Mouse (Mus musculus) myocyte (in vitro differentiated cells): ENCODE results near the gene Acat1. TPM values are rescaled to one million over a fixed set of nuclear protein-coding genes. Genes with fewer than 3 reads are reported as not detected.
A peak's percentile ranks its signal among the peaks of the same experiment; 100 is the strongest.

Source experiments
- H3K27me3 ChIP-seq: one replicate; pipeline ENCODE4 v1.6.1; 2011; ENCODE audit not compliant: control insufficient read depth, insufficient read depth, insufficient read length
- H3K36me3 ChIP-seq: one replicate; pipeline ENCODE4 v1.6.1; 2011; ENCODE audit not compliant: control insufficient read depth, insufficient read depth
- H3K4me2 ChIP-seq: one replicate; pipeline ENCODE4 v1.6.1; 2011; ENCODE audit warnings: low read depth, control low read depth
- H3K4me3 ChIP-seq: one replicate; pipeline ENCODE4 v1.5.1; 2011; ENCODE audit warnings: mild to moderate bottlenecking, control low read depth, moderate library complexity
- H3K79me2 ChIP-seq: one replicate; pipeline ENCODE4 v1.6.1; 2011; ENCODE audit not compliant: control insufficient read depth, insufficient read depth
- H3ac ChIP-seq: one replicate; pipeline ENCODE4 v1.6.1; 2011; ENCODE audit not compliant: control insufficient read depth, insufficient read length
- CEBPB ChIP-seq: IDR thresholded peaks from 2 replicates; pipeline ENCODE4 v1.6.1; 2011; ENCODE audit warnings: mild to moderate bottlenecking, moderate library complexity; ENCODE audit not compliant: poor library complexity, insufficient read depth, severe bottlenecking
- E2F4 ChIP-seq: IDR thresholded peaks from one replicate; pipeline ENCODE4 v1.6.1; 2011; ENCODE audit warnings: mild to moderate bottlenecking, control low read depth, moderate library complexity; ENCODE audit not compliant: insufficient read depth
- MAX ChIP-seq: IDR thresholded peaks from one replicate; pipeline ENCODE4 v1.6.1; 2011; ENCODE audit warnings: low read depth, mild to moderate bottlenecking, control low read depth
- MYOD1 ChIP-seq, 3 experiments: IDR thresholded peaks; one replicate each; pipeline ENCODE4 v1.6.1; 2011; ENCODE audit warnings: control low read depth in 2 of 3, low read depth in 2 of 3, mild to moderate bottlenecking in 2 of 3, moderate library complexity in 1 of 3; ENCODE audit not compliant: insufficient read length in 2 of 3, control insufficient read depth in 1 of 3
- MYOG ChIP-seq, 3 experiments: IDR thresholded peaks; one replicate each; pipeline ENCODE4 v1.6.1; 2011; ENCODE audit warnings: control low read depth in 2 of 3, low read depth in 2 of 3, mild to moderate bottlenecking in 2 of 3; ENCODE audit not compliant: insufficient read length in 2 of 3, control insufficient read depth in 1 of 3, insufficient read depth in 1 of 3
- POLR2A ChIP-seq: IDR thresholded peaks from one replicate; pipeline ENCODE4 v1.6.1; 2011; ENCODE audit warnings: low read depth, mild to moderate bottlenecking, control low read depth, moderate library complexity; ENCODE audit not compliant: insufficient read length
- POLR2AphosphoS2 ChIP-seq: IDR thresholded peaks from one replicate; pipeline ENCODE4 v1.6.1; 2011; ENCODE audit warnings: low read depth, control low read depth; ENCODE audit not compliant: insufficient read length
- REST ChIP-seq: IDR thresholded peaks from one replicate; pipeline ENCODE4 v1.6.1; 2011; ENCODE audit warnings: mild to moderate bottlenecking, control low read depth, moderate library complexity; ENCODE audit not compliant: insufficient read depth, insufficient read length
- SRF ChIP-seq: IDR thresholded peaks from one replicate; pipeline ENCODE4 v1.6.1; 2011; ENCODE audit warnings: low read depth; ENCODE audit not compliant: control insufficient read depth, insufficient read length
- TCF12 ChIP-seq: IDR thresholded peaks from one replicate; pipeline ENCODE4 v1.6.1; 2011; ENCODE audit warnings: mild to moderate bottlenecking, control low read depth; ENCODE audit not compliant: poor library complexity, insufficient read depth, severe bottlenecking
- TCF3 ChIP-seq: IDR thresholded peaks from one replicate; pipeline ENCODE4 v1.6.1; 2011; ENCODE audit warnings: low read depth, control low read depth; ENCODE audit not compliant: insufficient read length
- USF1 ChIP-seq: IDR thresholded peaks from one replicate; pipeline ENCODE4 v1.6.1; 2011; ENCODE audit warnings: low read depth, mild to moderate bottlenecking, control low read depth, moderate library complexity
- polyA plus RNA-seq: library from polyadenylated mRNA; unstranded; fragments of >200 nt; fragmentation: generic; extraction: Trizol; gene quantifications from one replicate; pipeline ENCODE4 v1.2.1, GENCODE M21; 2012; ENCODE audit warnings: missing spikeins

The Acat1 gene
- 34.9 TPM for polyA plus RNA-seq

DNA sequence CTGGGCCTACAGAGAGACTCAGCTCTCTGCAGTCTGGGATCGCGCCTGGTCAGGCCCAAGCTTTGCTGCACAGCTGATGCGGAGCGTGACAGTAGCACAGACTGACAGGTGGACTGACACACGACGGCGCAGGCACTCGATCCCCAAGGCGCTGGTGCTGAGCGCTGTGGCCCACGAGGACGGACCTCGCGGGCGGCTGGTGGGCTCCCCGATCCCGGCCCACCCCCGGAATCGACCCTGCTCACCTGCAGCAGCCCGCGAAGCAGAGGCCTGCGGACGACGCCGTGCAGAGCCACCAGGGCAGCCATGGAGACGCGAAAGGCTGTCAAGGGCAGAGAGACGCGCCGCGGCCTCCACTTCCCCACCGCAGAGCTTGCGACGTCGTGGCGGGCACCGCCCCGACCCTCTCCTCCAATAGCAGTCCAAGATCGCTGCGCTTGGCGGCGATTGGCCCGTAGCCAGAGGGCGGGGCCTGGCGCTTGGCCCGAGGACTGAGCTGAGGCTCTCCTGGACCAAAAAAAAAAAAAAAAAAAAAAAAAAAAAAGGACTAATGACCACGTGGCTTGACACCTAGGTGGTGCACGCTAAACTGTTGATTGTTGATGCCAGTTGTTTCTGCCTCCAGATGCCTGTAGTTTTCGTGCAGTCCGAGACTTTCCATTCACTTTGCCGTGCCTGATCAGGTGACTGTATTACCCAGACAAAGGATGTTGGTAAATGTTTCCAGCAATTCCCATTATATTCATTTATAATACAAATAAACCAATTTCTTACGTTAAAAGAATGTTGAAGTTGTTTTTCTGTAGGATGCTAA is at the start of gene Acat1:
Acat1 (minus strand) TSS at position 415 of the 814 bp plus-strand sequence.
- Histone ChIP-seq H3K79me2 (peaks cover 32% of the 10 kb centered on the region), H3K36me3 (peaks cover 12% of the 10 kb centered on the region), H3ac (peak within 1 kb of the TSS; percentile 22), H3K4me2 (peak within 1 kb of the TSS; percentile 86), H3K27me3 (no peaks in the 10 kb centered on the region), H3K4me3 (peak within 1 kb of the TSS; percentile 42)
- TF ChIP-seq POLR2AphosphoS2, result peak; percentile 77
- no peak for TF ChIP-seq TCF12
- TF ChIP-seq MAX, result no peak
- no peak for TF ChIP-seq E2F4
- TF ChIP-seq REST, result no peak
- no peak for TF ChIP-seq SRF
- no peak for TF ChIP-seq CEBPB
- peak; percentile 37 for TF ChIP-seq TCF3
- TF ChIP-seq POLR2A, result peak; percentile 94
- TF ChIP-seq MYOD1 (IDR thresholded peaks at IDR 0.05; ENCODE audit: control insufficient read depth in 1 of 3, insufficient read length in 2 of 3, low read depth in 2 of 3), result peak; percentile 55 to 95 (median 94)
- peak; percentile 34 to 94 (median 91) for TF ChIP-seq MYOG (IDR thresholded peaks at IDR 0.05; ENCODE audit: control insufficient read depth in 1 of 3, insufficient read depth in 1 of 3, insufficient read length in 2 of 3, low read depth in 2 of 3)
- peak; percentile 45 for TF ChIP-seq USF1

- H3K4me3 ChIP-seq, result no peak overlapping the region
- no peak for TF ChIP-seq CEBPB
- TF ChIP-seq SRF, result no peak
- TF ChIP-seq TCF12, result no peak
- H3K27me3 ChIP-seq, result no peaks in the 10 kb centered on the region
Observed at GRCm38 (mm10) chr9:53634796-53635195, 24.6 kb upstream of the Acat1 start.

GRCm38 (mm10) chr9:53615246-53615645 is 5.1 kb upstream of the Acat1 start:
- Histone ChIP-seq H3K27me3 (no peaks in the 10 kb centered on the region), H3ac (no peak overlapping the region)

More at GRCm38 (mm10) chr9:53634796-53635195, 24.6 kb upstream of the Acat1 start:
- Histone ChIP-seq H3K79me2 (no peaks in the 10 kb centered on the region), H3K4me2 (no peak overlapping the region), H3ac (no peak overlapping the region), H3K36me3 (peaks cover 30% of the 10 kb centered on the region)

GRCm38 (mm10) chr9:53614286-53614685 is 4.1 kb upstream of the Acat1 start:
- Histone ChIP-seq H3K79me2 (no peaks in the 10 kb centered on the region), H3K36me3 (peaks cover 27% of the 10 kb centered on the region), H3K4me2 (no peak overlapping the region), H3ac (no peak overlapping the region), H3K27me3 (no peaks in the 10 kb centered on the region), H3K4me3 (no peak overlapping the region)
- no peak for TF ChIP-seq POLR2A
- TF ChIP-seq MAX, result no peak
- TF ChIP-seq CEBPB, result no peak
- TF ChIP-seq TCF12, result no peak
- TF ChIP-seq SRF, result no peak
- TF ChIP-seq USF1, result no peak
- no peak for TF ChIP-seq TCF3
- no peak for TF ChIP-seq MYOD1 (IDR thresholded peaks at IDR 0.05; ENCODE audit: control insufficient read depth in 1 of 3, insufficient read length in 2 of 3, low read depth in 2 of 3)
- TF ChIP-seq E2F4, result no peak
- TF ChIP-seq POLR2AphosphoS2, result no peak
- no peak for TF ChIP-seq REST
- TF ChIP-seq MYOG (IDR thresholded peaks at IDR 0.05; ENCODE audit: control insufficient read depth in 1 of 3, insufficient read depth in 1 of 3, insufficient read length in 2 of 3, low read depth in 2 of 3), result no peak

More at GRCm38 (mm10) chr9:53615246-53615645, 5.1 kb upstream of the Acat1 start:
- Histone ChIP-seq H3K4me2 (no peak overlapping the region), H3K36me3 (peaks cover 35% of the 10 kb centered on the region), H3K4me3 (no peak overlapping the region), H3K79me2 (no peaks in the 10 kb centered on the region)
- TF ChIP-seq USF1, result no peak
- no peak for TF ChIP-seq TCF12
- no peak for TF ChIP-seq POLR2A
- TF ChIP-seq CEBPB, result no peak
- TF ChIP-seq E2F4, result no peak
- TF ChIP-seq TCF3, result no peak
- no peak for TF ChIP-seq REST
- no peak for TF ChIP-seq POLR2AphosphoS2
- TF ChIP-seq MYOD1 (IDR thresholded peaks at IDR 0.05; ENCODE audit: control insufficient read depth in 1 of 3, insufficient read length in 2 of 3, low read depth in 2 of 3), result no peak
- no peak for TF ChIP-seq MAX
- TF ChIP-seq SRF, result no peak
- TF ChIP-seq MYOG (IDR thresholded peaks at IDR 0.05; ENCODE audit: control insufficient read depth in 1 of 3, insufficient read depth in 1 of 3, insufficient read length in 2 of 3, low read depth in 2 of 3), result no peak
